Mouse (Mus musculus) lung, postnatal 14 days (tissue): ENCODE results near the gene Ston1.

Experiments
- DNase-seq: peaks from one replicate; pipeline ENCODE4 v3.0.0; 2021

The Ston1 gene

DNA sequence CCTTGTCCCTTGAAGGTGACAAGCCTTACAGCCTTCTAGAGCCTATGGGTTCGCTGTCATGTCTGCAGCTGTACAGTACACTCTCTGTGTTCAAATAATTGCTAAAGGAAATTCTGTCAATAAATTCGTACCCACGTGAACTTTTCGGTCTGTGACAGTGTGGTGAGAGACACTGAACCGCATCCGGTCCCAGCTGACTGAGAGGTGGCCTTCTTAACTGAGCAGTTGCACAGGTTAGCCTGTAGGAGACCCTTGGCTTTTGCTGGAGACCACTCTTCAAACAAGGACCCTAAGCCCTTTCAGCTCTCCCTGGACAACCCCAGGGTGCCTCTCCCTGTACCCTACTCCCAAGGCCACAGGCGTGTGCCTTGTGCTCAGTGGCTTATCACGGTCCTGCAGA, 9.3 kb upstream of the Ston1 start:
- no peak for DNase-seq

GRCm38 (mm10) chr17:88590251-88590650, 7.2 kb upstream of the Ston1 start:
- DNase-seq: no peak

DNA sequence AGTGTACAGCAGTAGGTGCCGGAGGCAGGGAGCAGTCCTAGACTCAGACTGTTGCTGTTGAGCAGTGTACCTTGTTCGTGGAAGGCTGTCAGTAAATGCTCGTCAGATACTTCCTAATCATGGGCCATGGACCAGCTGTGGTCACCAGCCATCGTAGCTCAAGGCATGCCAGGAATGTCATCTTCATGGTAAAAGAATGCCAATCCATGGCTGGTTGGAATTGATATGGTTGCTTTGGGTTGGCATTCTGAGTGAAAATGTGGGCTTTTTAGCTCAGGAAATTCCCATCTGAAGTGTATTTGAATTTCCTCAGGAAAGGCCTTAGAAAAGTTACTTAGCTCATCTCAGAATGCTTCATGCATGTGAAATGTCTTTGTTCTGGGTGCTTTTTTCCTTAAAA, 2.4 kb upstream of the Ston1 start:
- DNase-seq: no peak

DNA sequence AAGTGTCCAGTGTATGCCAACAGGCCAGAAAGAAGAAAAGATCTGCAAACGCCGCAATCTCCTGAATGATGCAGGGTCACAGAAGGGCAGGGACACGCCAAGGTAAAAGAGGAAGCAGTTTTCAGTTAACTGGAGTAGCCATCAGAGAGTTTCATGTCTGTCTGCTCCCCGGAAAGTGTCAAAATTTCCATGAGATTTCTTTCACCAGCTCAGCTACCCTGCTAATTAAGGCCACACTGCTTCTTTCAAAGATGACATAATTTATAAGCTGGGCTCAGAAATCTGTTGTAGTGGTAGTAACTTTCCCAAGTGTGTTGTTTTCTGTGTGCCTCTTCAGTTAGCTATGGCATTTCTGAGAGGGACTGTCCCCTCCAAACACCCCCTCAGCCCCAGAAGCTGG, 1.4 kb upstream of the Ston1 start:
- DNase-seq: no peak

DNA sequence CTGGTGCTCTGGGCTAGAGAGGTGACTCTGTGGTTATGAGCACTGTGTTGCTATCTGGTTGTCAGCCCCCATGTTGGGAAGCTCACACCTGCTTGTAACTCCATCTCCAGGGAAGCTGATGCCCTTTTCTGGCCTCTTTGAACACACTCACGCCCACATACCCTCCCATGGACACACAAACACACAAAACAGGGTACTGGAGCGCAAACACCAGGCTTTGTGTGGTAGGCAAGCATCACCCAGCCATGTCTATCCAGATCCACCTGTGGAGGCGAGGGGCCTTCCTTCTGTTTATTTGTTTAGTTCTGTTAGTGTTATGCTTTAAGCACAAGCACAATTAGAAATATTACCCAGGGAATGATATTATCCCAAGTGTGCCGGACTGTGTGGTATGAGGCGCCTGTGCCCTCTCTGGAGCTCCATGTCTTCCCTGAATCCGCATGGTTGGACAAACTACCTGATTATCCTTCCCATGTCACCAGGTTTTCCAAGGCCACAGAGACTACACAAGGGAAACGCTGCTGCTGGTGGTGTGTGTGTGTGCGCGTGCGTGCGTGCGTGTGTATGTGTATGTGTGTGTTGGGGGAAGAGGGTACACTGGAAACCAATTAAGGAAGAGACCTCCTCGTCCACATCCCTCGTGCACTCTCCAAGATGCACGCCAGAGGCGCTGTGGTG, 801 bp upstream of the Ston1 start:
- no peak for DNase-seq

- no peak for DNase-seq
Measured at GRCm38 (mm10) chr17:88598056-88598420, 554 bp downstream of the Ston1 start.

GRCm38 (mm10) chr17:88598570-88599368, 1.3 kb downstream of the Ston1 start:
- DNase-seq: peak; percentile 20

DNA sequence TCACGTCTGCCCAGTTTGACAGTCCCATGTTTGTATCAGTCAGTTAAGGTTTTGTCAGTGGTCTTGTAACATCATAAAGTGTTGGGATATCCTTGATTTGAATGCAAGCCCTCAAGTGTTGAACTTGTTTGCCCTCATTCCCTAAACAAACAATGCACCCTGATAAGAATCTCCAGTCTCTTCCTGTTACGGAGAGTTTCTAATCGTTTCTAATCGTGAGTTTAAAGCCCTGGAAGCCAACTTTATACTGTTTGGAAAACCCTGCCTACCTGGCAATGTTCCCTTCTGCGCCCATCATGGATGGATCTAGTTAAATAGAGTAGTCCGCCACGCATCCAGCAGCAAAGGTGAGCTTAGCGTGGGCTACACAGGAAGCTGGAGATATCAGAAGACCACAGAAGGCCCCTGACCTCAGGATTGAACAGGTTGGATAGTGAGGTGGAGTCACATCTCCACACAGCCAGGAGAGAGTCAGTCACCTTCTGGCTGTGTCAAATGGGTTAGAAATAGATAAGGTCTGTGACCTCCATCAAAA, 3.1 kb downstream of the Ston1 start:
- DNase-seq: peak; percentile 22

GRCm38 (mm10) chr17:88603943-88604342, 6.5 kb downstream of the Ston1 start:
- no peak for DNase-seq

DNA sequence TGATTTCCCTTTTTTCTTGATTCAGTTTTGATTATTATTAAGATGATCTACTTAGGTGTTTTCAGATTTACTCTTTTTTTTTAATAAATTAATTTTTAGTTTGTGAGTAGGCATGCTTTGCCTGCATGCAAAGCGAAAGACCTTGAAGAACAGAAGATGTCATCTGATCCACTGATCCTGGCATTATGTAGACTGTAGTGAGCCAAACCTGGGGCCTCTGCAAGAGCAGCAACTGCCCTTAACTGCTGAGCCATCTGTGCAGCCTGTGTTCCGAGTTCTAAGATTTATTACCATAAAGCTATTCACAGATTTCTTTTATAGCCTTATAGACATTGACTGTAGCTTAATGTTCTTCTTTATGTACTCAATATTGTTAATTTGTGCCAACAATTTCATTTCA, 8.6 kb downstream of the Ston1 start:
- DNase-seq: no peak

DNA sequence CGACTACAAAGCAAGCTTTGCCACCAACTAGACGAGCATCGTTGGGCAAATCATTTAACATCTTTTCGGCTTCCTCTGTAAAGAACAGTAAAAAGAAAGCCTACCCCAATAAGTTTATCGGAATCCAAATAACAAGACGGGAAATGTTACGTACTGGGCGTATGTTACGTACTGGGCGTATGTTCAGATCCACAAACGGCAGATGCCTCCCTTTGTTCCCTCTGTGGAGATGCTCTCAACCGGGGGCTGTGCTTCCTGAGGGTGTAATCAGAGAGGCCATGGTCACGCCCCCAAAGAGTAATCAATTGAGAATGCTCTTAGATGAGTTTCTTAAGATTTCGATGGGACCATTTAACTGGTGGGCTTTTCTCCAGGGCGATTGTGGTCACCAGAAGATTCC, 11.9 kb downstream of the Ston1 start:
- DNase-seq: no peak

DNA sequence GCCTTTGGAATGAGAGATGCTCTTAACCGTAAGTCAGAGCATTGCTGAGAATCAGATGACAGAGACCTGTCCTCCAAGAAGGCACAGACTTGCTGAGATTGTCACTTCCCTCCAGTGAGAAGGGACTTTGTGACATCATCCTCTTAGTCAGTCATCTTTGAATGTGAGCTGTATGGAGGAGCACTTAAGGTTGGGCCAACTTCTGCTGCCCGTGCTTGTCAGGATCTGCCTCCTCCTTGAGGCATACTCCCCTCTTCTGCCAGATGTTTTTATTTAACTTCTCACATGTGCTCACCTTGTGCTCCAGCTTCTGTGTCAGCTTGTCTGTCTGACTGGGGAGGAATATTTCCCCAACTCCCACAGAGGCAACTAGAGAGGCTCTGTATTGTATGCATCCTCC, 13.6 kb downstream of the Ston1 start:
- no peak for DNase-seq

- no peak for DNase-seq
Measured at GRCm38 (mm10) chr17:88613172-88613571, 15.7 kb downstream of the Ston1 start.

DNA sequence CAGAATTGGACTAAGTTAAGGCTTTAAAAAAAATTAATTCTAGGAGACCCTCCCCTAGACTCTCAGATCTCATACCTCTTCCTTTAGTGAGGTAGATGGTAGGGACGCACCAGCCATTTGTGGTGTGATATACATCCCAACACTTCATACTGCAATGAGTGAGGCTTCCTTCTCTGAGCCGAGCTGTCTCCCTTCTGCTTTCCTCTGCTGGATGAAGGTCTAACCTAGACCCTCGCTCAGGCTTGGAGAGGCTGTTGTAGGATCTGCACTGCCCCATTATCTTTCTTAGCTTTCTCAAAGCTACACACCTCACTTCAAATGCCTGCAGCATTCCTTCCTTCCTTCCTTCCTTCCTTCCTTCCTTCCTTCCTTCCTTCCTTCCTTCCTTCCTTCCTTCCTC, 16.2 kb downstream of the Ston1 start:
- DNase-seq: no peak

DNA sequence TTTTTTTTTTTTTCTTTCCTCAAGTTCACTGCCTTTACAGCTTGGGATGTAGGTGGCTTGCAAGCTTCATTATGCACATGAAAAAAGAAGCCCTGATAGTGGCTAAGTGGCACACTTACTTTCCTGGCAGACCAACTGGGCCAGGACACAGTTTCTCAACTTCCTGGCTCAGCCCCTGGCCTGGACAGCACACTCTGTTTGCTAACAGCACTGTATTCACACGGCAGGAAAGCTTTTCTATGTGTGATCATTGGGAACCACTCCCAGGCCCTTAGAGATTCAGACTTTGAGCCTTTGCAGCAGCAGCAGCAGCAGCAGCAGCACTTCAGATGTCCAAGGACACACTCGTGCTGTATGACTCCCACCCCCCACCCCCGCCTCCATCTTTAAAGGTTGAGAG, 16.8 kb downstream of the Ston1 start:
- peak; percentile 39 for DNase-seq

DNA sequence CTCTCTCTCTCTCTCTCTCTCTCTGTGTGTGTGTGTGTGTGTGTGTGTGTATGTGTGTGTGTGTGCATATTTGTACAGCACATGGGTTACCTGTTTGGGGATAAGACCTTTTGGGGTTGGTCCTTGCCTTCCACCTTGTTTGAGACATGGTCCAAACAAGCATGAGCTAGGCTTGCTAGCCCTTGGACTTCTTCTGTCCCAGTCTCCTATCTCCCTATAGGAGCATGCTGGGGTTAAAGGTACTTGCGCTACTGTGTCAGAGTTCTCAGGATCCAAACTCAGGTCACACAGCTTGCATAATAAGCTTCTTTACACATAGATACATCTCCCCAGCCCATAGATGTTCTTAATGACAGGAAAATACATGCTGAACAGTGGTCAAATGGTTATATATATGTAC, 17.2 kb downstream of the Ston1 start:
- no peak for DNase-seq

GRCm38 (mm10) chr17:88615492-88616155, 18.1 kb downstream of the Ston1 start:
- DNase-seq: no peak

- DNase-seq: no peak
Measured at GRCm38 (mm10) chr17:88620935-88621334, 23.5 kb downstream of the Ston1 start.

- DNase-seq: no peak
Measured at GRCm38 (mm10) chr17:88621374-88621773, 23.9 kb downstream of the Ston1 start.

DNA sequence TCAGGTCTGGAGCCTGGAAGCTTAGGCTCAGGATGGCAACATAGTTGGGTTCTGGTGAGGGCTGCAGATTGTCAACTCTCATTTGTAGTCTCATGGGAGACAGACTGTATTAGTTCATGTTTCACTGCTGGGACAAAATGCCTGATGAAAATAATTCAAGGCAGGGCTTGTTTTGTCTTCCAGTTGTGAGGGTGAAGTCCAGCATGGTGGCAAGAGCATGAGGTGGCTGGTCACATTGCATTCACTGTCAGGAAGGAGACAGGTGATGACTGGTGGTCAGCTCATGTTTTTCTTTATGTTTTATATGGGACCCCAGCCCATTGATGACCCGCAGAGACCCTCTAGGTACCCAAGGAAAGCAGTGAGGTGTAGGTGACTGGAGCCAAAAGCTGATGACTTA, 25.2 kb downstream of the Ston1 start:
- no peak for DNase-seq

DNA sequence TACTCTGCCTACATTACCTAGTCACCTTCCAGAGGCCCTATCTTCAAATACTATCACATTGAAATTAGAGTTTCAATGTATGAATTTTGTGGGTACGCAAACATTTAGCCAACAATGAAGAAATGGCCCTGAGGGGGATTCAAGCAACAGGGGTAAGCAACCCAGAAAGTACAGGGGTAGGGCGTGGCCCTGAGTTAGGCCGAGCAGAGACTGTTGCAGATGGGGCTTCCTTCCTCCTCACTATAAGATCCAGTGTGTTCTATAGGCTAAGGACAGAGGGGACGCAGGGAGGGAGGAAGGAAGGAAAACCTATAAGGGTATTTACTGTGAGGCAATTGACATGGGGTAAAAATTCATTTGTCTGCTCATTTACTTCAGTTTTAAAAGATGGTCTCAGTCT, 26.9 kb downstream of the Ston1 start:
- DNase-seq: no peak

- no peak for DNase-seq
Measured at GRCm38 (mm10) chr17:88625350-88625749, 27.9 kb downstream of the Ston1 start.

GRCm38 (mm10) chr17:88625931-88626330, 28.4 kb downstream of the Ston1 start:
- no peak for DNase-seq

- peak; percentile 23 for DNase-seq
Measured at GRCm38 (mm10) chr17:88626347-88626811, 28.9 kb downstream of the Ston1 start.
